Mouse (Mus musculus) layer of hippocampus, postnatal 36 days (tissue): ENCODE results near the gene Plekhm3. TPM values are rescaled to one million over a fixed set of nuclear protein-coding genes. Genes with fewer than 3 reads are reported as not detected.

ENCODE experiments used
- DNase-seq, 2 experiments: peaks; one replicate each; pipeline ENCODE4 v3.0.0; 2022
- total RNA-seq, 2 experiments: library from RNA; stranded (reverse); gene quantifications; 2 replicates each; pipeline ENCODE4 v1.2.3; 2021

The Plekhm3 gene
- total RNA-seq, 2 experiments from 2014 or later, result 30.7 to 35.0 TPM

DNA sequence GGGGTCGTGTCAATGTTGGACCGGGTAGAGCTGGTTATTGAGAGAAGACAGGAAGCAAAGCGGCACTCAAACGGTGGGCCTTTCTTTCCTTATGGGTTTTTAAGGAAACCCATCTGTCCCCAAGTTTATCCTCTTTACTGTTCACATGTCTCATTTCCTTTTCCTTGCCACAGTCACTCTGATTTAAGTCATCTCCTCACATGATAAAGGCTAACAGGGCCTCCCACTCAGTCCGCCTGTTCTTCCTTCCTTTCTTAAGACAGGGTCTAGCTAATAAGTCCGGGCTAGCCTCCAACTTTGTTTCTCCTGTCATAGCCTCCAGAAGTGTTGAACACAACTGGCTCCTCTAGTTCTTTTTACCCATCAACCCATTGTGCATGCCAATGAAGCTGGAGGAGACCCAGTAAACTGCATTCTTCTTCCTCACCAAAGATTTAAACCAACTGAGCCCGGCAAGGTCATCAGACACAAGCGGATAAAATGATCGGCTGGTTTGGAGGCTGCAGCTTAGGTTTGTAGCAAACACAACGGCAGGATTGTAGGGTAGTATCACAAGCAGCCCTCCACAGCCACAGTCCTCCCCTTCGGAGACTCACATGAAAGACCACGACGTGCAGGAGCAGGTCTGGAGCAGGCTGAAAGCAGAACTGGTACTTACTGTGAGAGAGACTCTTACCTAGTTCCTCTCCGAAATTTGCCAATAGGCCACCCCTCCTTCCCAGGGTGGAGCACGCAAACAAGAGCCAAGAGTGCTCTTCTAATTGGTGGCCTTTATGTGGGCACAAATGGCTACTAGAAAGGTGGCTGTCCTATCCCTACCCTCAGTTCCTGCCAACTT lies 29.0 kb downstream of the Plekhm3 start:
- no peak for DNase-seq

DNA sequence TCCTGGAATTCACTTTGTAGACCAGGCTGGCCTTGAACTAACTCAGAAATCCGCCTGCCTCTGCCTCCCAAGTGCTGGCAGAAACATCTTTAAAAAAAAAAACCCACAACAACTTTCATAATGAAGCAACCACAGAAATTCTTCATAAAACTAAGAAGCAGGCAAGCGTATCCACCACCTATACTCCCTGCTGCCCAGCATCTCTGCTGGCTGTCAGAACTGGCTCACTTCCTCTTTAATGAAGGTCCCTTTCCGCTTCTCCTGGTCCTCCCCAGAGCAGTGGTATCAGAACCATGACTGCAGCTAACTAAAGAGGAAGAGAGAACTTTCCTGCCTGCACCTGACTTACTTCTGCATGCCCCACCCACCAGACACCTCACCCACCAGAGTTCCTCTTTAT lies 31.0 kb downstream of the Plekhm3 start:
- DNase-seq, result no peak

DNA sequence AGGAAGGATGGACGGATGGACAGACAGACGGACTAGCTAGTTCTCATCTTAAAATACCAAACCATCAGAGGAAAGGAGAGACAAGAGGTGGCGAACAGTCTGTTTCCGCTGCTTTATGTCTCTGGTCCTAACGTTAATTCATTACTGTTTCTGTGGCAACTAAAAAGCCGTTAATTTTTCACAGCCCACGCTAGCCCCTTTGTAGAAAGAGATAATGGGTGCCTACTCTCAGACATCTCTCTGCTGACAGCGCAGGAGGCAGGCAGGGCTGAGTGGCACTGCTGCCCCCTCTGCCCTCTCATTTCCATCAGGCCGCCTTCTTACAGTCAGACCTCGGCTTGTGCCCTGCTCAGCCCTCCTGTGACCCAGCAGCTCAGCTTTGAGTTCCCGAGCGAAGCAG lies 32.3 kb downstream of the Plekhm3 start:
- DNase-seq, result peak in 1 of 2 experiments; percentile 21

DNA sequence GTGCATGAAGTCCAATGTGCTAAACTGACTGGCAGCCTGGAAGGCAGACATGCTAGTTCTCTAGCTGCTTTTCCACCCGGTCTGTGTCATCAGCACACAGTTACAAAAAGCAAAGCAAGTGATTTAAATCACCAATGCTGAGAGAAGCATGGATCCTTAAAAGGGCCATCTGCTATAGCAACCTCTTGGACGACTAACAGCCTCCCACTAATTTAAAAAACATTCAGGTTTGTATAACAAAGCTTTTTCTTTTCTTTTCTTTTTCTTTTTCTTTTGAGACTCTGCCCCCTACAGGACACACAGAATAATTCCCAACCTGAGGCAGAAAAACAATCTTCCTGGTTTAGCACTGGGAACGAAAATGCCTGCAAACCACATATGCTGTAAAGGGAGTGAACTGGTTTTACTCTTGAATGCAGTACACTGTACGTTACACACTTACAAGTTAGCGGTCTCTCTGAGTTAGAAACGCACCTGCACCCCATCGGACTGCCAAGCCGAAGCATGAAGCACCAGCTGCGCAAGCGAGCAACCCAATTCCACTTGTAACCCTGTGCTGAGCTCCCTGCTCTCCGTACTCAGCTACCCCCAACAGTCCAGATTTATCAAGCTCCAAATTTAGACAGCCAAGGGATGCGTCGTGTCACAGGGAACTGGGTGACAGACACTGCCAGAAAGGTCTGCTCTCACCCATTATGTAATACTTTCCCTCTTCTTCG lies 37.7 kb downstream of the Plekhm3 start:
- DNase-seq, result peak; percentile 60 to 61

DNA sequence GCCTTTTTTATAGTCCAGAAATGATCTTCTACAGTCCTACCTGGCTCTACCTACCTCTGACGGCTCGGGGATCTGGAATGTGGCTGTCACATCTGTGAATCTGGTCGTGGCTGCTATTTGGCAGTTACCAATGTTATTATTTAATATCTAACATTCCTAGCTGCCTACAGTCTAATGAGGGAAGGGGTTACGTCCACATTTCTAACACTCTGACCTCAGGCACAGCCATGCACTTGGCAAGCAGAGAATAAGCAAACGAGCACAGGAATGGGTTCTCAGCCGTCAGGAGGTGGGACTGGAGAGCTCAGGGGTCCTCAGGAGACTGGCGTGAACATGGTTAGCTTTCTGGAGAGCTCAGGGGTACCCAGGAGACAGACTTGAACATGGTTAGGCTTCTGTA lies 38.7 kb downstream of the Plekhm3 start:
- no peak for DNase-seq

DNA sequence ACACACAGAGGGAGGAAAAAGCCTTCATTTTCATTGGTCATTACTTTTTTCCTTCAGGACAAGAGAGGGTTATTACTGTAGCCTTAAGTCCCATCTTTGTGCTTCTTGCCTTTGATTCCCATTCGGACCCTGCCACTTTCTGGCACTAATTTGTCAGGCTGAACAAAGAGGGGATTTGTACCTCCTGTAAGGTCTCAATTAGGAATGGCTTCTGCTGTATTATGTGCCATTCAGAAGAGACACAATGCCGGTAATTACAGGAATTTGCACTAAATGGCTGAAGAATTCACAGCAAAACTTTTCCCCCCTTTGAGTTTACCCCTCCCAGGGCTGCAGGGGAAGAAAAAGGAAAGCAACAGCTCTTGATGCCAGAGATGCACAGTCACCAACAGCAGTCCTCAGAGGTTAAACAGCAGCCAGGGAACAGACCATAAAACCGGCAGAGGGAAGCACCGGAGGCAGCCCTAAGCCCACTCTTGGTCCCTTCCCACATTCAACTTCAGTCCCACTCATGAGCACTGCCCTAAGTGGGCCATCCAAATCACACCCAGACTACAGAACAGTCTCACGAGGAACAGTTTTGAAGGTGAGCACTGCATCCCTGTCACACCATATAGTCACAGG lies 39.6 kb downstream of the Plekhm3 start:
- DNase-seq, result no peak

DNA sequence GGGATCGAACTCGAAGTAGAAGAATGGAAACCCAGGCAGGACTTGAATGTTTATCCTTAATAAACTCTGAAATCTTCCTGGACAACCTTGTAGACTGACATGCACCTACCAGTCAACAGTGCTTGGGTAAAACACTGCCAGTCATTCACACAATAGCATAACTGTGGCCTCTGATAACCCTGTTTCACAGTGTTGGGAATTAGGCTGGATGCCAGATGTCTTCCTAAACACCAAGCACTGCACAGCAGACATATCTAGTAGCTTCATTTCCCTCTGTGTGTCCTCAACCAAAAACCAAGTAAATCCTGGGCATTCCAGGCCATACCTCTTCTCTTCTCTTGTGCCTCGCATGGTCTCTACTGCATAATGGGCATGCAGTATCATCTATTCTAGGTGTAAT lies 42.3 kb downstream of the Plekhm3 start:
- no peak for DNase-seq

DNA sequence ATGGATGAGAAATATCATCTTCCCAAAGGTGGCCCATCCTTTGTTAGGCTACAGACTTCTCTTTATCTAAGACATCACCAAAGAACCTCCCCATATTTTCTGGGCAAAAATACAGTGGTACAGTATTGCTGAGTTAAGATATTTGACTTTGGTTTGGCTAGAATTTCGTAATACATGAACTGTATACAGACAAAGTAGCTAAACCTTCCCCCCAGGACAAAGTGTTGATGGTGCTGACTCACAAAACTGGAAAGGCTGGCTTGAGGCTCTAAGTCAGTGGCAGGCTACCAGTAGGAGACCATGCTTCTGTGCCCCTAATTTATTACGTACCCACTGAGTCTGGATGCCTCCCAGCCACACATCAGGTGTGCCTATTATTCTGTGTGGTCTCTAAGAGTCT lies 48.9 kb downstream of the Plekhm3 start:
- DNase-seq, result no peak

DNA sequence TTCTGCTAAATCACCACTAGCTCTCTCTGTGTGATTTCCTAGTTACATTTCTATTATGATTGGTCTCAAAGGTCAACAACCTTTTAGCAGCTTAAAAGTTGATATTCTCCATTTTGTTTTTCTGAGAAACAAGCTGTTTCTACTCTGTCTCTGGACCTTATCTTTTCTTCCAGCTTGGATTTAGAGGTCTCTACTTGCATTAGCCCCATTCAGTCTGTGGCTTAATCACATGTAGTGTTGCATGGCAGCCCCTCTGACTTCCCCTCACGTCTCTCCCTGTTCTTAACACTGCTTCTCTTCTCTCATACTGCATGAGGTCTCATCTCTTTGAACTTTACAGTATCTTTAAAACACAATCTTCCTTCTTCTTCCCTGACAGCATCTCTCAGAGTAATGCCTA lies 50.4 kb downstream of the Plekhm3 start:
- no peak for DNase-seq

DNA sequence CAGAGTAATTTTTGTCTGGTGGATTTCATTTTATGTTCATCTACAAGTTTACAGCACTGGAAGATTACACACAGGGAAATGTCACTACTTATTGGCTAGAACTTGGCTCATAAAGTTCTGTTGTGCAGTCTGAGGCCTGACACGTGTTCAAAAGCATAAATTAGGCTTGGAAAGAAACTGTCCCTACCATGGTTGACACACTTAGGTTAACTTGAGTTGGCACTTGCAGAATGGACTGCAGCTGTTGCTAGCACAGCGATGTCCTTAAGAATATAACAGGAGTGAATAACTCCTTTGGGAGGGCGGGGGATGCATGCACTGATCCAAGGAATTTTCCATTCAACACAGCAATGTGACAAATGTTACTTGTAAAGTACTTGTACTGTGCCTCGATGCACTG lies 53.2 kb downstream of the Plekhm3 start:
- no peak for DNase-seq

DNA sequence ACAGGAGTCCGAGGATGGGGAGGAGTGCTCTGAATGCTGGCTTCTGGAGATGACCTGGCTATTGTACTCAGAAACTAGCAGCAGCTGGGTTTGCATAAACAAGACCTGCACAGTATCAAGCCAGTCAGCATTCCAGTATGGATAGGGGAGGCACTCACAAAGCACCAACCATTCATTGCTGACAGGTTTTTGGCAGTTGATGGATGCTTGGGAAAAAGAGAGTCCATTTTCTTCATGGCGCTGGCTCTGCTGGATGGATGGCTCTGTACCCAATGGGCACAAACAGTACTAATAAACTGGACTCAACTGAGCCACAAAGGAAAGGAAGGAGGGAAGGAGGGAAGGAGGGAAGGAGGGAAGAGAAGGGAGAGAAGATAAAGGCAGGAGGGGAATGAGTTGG lies 53.8 kb downstream of the Plekhm3 start:
- DNase-seq, result no peak

DNA sequence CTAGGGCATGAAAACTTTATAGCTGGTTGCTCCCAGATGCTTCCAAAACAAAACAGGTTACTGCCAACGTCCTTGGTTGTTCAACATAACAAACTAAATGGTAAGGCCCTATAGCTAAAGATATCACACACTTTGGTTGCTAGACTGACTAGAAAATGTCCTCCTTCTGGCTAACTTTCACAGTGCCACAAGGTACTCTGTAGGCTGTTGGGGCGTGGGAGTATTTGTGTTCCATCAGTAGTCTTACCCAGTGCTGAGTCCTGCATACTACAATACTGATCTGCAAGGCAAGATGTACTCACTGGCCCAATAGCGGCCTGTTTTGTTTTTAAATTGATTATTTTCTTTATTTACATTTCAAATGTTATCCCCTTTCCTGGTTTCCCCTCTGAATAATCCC lies 56.9 kb downstream of the Plekhm3 start:
- no peak for DNase-seq

DNA sequence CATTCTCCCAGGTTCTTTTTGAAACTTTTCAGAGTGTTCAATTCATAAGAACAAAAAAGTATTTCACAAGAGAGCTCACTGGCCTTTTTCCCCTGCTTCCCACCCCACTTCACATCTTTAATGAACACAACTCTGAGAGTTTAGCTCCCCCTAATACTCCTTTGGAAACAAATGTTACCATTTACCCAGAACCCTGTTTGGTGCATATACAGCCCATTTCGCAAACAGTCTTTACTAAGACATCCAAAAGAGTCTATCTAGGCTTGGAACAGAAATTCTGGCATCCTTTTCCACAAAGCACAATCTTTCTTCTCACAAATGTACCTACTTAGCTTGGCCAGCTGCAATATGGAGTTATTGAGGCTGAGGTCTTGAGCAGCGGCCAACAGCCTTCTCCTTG lies 59.1 kb downstream of the Plekhm3 start:
- no peak for DNase-seq

DNA sequence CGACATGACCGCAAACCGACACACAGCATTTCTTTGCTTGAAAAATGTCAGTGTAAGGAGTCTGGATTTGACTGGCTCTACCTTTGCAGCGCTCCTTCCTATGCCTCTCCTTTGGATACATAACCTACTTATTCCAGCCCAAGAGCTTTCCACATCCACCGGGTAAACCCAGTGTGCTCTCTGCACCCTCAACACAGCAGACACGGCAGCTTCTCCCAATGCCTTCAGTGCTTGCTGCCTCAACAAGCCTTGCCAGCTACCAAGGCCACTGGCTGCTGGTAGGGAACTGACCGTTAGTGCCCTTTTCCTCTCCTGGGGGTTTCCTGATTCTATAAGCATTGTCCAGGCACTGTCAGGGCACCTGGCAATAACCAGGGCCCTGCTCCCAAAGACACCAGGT lies 62.8 kb downstream of the Plekhm3 start:
- DNase-seq, result no peak

DNA sequence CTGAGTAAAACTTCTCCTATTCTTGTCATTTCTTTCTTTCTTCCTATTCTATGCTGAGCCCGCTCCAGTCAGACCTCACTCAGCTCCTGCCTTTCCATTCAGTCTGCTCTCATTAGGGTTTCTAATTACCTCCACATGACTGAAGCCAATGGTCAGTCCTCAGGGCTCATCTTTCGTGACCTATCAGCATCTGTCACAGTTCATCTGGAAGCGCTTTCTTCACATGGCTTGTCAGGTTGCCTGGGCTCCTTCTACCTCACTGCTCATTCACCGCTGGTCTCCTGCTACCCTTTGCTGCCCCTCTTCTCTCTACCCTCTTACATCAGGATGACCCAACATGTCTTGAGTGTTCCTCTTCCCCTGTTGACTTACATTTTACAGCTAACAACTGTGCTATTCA lies 65.3 kb downstream of the Plekhm3 start:
- DNase-seq, result no peak

DNA sequence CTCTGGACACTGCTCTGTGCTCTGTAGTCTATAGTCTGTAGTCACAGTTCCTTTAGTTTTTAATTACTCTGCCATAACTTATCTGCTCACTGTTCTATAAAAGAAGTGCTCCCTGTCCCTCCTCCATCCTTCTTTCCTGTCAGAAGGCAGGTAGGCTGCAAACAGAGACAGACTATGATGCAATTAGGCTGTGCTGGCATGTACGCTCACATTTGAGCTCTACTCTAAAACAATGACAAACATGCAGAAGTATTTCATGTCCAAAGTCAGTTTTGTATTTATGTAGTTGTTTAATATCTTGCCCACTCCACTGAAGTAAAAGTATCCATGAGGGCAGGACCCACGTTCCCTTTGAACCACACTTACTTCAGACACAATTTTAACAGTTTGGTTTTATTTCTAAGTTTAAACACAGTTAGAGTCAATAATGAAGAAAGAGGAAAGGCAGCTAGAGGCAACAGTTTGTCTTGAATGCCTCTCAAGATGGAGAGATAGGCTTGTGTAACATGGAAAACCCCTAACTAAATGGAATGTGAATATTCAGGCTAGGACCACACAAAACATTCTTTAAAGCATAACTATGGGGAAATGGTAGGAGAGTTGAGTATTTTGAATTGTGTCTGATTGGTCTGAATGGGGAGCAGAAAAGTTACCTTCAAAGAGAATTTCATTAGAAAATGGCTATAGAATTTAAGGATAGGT lies 69.0 kb downstream of the Plekhm3 start:
- DNase-seq, result no peak

DNA sequence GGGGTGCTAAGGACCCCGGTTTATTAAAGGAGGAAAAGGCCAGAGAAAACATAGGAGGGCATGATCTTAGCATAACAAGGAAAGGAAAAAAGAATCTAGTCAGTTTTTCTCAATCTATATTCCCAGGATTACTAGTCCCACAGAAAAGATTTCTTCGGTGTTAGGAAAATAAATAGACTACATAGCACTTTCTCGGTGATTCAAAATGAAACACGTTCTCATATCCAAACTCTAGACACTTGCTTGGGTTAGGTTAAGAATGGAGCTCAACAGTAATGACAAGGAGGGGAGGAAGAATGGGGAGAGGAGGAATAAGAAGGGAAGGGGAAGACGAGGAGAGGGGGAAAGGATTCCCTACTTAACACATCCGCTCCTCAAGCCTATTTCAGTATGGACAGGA lies 69.9 kb downstream of the Plekhm3 start:
- no peak for DNase-seq

DNA sequence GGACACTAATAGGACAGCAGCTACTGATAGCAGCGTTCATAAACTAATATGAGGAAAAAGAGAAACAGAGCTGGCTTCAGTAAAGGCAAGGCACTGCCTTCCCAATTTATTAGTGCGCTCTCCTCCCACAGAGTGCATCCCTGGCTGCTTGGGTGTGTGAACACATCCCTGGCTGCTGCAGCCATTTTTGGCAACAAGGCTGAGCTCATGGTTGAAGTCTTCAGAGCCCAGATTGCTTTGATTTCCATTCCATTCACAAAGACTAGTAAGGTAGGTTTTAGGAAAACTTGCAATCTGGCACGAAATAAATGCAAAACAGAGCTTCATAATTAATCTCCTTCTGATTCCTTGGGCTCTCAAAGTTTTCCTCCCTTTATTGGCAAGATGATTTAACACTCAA lies 71.3 kb downstream of the Plekhm3 start:
- peak; percentile 14 to 22 for DNase-seq

DNA sequence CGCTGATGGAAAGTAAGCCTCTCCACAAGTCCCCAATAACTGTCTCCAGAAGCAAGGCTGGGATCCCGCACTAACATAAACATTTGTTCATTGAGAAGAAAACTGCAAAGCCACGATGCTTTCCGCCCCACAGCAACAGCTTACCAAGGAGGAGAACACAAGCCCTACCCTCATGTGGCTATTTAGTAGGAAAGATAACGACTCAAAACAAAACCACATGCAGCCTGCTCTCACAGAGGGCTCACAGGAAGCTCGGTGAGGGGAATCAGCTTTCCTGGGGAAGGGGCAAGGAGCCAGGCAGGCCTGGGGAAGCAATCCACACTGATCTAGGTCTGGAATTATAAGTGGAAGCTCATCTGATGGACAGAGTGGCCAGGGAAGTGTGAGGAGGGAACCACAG lies 72.6 kb downstream of the Plekhm3 start:
- DNase-seq, result no peak

DNA sequence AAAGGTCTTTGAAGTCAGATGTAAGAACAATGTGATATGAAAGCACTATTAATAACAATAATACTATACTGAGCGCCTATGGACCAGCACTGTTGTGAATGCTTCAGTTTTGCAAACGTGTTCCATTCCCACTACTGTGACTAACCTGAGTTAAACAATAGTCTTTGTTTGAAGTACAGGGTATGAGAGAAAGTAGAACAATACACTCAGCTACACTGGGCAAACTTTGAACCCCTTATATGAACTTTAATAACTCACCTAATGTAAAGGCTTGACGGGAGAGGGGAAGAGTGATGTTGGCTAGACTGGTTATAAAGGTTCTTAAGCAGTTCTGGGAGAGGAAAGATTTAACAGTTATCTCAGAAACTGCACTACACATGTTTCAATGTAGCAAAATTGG lies 76.0 kb downstream of the Plekhm3 start:
- DNase-seq, result no peak

DNA sequence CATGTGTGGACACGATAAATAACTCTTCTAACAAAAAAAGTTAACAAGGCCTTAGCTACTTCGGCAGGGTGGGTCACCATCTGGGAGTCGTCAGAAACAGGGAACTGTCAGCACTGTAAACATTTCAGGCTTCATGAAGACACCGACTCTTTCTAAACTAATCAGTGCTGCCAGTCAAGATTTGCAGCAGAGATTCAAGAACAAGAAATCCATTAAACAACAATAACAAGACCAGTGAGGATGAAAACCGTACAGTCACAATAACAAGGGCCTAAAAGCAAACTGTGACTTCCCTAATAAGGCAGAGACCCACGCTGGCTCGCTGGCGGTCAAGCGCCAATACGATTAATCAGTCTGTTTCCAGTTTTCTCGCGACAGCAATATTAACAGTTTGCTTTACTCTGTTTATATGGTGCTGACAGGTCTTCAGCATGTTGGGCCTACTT lies 77.8 kb downstream of the Plekhm3 start:
- no peak for DNase-seq

DNA sequence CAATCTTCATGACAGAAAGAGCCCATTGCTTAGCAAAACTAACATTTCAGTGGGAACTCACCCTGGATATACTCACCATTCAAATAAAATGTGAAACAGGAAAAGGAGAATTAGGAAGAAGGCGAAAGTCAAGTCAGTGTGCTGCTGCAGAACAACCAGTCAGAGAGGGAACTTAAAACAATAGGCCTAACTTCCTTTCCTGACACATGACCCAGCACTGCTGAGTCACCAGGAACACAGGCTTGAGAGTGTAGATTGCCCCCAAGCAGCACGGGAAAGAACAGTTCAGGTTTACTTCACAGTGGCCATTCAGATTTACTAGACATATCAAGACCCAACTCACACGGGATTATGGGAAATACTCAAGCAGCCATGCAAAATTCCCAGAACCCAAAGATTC lies 80.3 kb downstream of the Plekhm3 start:
- DNase-seq, result no peak

DNA sequence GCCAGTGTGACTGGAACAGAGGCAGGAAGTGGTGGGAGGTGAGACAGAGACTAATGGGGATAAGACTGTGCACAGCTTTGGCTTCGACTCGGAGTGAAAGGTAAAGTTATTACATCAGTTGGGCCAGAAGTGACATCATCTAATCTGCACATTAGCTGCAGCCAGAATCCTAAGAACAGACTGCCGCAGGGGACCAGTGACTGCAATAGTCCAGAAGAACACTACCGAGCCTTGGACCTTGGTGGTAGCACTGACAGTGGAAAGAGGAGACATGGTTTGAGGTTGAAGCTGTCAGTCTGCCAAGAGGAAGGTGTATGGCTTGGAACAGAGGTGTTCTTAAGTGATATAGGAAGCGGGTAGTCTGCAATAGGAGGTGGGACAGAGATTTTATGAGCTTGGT lies 80.9 kb downstream of the Plekhm3 start:
- no peak for DNase-seq
